Mouse (Mus musculus): ENCODE data around the gene Olfr804.

DNA sequence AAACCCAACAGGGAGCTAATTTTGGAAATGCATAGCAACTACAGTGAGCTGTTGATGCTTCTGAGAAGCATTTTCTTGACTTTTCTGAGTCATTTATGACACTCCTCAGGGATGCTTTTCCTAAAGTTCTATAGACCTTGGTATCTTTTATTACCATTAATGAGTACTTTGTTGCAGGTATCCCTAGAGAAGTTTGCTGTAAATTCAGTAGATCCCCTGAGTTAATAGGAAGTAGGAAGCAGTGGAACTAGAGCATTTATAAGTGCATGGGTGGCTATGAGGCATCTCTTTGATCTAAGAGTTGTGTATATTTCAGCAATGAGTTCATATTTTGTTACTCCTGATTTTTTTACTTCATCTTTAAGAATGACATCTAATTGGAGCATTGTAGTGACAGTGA lies at the start of gene Olfr804:
- no peak for TF ChIP-seq CTCF (IDR thresholded peaks at IDR 0.05; ENCODE audit: insufficient read depth, low read length)
- TF ChIP-seq POLR2A (IDR thresholded peaks at IDR 0.05; ENCODE audit: borderline replicate concordance, extremely low read depth, low read depth, low read length): no peak
